Mouse (Mus musculus) retina, postnatal 7 days (tissue): ENCODE results near the gene Smarca2.
A peak's percentile ranks its signal among the peaks of the same experiment; 100 is the strongest.

Experiments
- DNase-seq: peaks from one replicate; pipeline ENCODE4 v3.0.0-alpha.2; 2012; ENCODE audit warnings: low read depth, low spot score

Gene Smarca2

GRCm38 (mm10) chr19:26776066-26777025 is 171.5 kb downstream of the Smarca2 start:
- no peak for DNase-seq

GRCm38 (mm10) chr19:26778199-26778598 is 173.3 kb downstream of the Smarca2 start:
- DNase-seq, result no peak

DNA sequence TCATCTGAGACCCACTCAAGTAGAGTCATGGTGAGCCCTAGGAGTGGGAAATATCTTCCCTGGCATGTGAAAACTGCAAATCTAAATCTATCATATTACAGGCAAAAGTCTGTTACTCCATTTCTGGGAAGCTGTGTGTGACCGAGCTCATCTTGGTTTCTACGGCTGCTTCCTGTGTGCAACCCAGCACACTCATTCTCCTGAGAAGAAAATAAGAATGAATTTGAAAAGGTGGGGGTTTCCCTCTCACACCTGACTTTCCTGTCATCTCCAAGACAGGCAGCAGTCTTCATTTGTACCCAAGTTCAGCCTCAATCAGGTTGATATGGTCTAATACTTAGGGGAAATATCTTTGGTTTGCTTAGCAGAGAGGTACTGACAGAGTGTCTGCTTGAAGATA is 176.4 kb downstream of the Smarca2 start:
- DNase-seq, result no peak

DNA sequence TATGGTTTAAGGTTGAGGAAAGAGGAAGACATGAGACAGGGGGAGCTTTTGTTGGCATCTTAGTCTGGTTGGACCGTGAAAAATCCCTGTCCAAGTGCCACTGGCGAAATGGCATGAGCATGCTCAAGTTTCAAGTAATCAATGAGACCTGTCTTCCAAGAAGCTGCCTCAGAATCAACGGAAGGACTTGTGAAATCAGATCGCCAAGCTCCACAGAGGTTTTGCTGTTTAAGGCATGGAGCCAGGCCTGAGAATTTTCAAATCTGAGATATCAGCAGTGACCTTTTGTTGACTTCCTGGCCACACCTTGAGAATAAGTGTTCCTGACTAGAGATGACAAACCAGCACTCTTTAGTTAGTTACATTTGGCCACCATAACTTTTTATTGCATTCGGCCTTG is 183.6 kb downstream of the Smarca2 start:
- DNase-seq, result no peak

DNA sequence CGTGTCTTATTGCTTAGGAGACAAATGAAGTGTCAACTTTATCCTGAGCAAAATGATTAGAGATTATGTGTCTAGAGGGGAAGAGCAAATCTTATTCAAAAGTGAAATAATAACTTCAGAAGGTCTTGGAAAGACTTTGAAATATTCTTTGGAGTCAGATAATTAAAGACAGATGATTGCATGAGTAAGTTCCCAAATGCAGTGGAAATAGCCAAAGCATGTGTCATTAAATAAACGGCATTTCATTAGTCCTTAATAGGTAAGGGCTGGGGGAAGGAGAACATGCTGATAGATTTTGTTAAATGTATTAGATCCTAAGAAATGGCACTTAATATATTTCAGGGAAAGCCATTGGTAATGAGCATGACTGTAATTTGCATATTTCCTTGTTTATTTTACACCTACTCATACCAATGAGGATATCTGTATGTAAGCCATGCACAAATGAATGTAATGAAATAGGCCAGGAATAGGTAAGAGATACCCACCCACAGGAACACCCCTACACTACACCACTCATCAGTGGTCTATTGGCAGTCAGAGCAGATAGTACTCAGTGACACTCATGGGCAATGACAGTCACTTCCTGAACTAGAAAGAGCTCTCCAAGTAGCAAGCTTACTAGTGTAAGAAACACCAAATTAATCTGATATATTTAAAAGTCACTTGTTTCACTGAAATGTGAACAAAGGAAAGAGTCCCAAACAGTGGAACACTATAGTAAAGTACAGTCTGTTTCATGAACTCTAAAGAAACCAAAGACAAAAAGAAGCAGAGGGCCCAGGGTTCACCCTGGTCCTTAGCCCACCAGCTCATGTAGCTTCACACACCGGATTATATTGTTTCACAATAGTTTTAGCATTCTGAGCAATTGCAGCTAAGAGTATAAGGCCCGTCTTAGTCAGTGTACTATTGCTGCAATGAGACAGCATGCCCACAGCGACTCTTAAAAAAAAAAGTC is 185.8 kb downstream of the Smarca2 start:
- no peak for DNase-seq

- DNase-seq, result no peak
These were observed 189.5 kb downstream of the Smarca2 start for GRCm38 (mm10) chr19:26794315-26794714.

GRCm38 (mm10) chr19:26796006-26796405 is 191.2 kb downstream of the Smarca2 start:
- DNase-seq, result no peak

DNA sequence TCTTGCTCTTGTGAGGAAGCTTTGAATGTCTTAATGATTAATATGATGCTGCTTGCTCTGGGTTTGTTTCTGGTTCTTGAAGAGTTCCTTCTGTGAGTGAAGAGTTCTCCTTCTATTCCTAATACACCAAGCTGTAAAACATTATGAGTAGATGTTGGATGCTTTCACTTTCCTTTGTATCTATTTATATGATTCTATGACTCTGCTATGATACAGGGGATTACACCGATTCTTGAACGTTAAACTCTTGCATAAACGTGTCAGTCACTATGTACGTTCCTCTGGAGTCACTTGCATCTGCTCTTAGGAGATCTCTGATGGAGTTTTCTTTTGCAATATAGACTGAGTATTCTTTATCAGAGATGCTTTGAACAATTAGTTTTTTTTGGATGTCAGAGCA is 199.6 kb downstream of the Smarca2 start:
- DNase-seq, result no peak

DNA sequence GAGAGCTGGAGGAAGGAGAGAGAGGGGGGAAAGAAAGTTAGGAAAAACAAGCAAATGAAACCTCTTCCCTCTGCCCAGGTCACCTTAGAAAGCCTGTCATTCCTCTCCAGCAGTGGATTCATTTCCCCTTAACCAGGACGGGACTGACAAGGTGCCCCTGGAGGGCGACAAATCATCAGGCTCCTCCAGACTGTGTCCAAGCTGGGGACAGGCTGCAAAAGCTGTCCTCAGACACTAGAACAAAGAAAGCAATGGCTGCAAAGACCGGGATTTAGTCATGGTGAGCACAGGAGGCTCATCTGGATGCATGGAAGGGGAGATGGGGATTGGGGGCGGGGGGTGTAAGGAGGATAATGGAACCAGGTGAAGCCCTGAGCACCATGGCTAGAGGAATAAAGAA is 209.8 kb downstream of the Smarca2 start:
- peak; percentile 24 for DNase-seq

DNA sequence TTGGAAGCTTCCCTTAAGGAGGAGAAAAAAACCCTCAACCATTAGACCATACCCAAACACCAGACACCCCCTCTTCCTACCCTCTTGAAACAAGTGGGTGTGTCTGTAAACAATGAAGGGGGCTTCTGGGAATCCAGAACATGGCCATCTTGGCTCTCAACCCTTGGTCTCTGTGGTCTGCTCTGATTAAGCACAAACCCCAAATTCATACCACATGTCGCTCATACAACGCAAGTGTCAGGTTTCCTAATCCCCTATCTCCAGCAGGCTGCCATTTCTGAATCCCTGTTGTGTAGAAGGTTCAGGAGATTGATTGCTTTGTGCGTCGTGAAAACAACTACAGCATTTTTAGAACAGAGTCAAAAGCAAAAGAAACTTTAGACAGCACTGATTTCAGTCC is 213.1 kb downstream of the Smarca2 start:
- no peak for DNase-seq
